Mouse (Mus musculus) heart, postnatal 14 days (tissue): ENCODE results near the gene Olfr801. TPM values are rescaled to one million over a fixed set of nuclear protein-coding genes. Genes with fewer than 3 reads are reported as not detected.

Source experiments
- DNase-seq, 2 experiments: peaks; one replicate each; pipeline ENCODE4 v3.0.0; 2021 to 2022
- intact Hi-C: fragments of 180-260 bp; cut with DNase I; formaldehyde crosslinking; loops from one replicate; pipeline ENCODE4 v1.15.1; 2025
- long read RNA-seq, 2 experiments: library from polyadenylated mRNA; stranded (forward); transcript quantifications; one replicate each; pipeline ENCODE4 v2.0.0; 2021
- total RNA-seq, 2 experiments: library from RNA; stranded (reverse); gene quantifications; 2 replicates each; pipeline ENCODE4 v1.2.3; 2021

Gene Olfr801
- total RNA-seq = not detected
- long read RNA-seq, experiment 1 = 0 reads
- long read RNA-seq, experiment 2 = 0 reads

DNA sequence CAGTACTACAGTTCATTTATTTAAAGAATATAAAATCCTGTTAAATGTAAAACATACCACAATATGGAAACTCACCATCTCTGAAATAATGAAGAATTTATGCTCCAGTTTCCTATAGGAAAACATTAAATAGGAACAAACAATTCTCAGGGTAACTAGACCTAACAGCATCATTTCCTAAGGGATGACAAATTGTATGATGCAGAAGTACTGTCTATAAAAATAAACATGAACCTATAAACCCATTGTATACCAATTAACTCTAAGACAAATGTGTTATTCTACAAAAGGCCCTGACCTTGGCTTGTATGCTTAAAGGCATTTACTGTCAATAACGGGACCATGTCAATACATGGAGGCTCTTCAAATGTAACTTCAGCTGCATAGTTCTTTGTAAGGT lies at the start of gene Olfr801:
Olfr801 (minus strand) TSS at position 101 of the 400 bp plus-strand sequence.
- intact Hi-C loops = no loop called here
- DNase-seq = no peak

DNA sequence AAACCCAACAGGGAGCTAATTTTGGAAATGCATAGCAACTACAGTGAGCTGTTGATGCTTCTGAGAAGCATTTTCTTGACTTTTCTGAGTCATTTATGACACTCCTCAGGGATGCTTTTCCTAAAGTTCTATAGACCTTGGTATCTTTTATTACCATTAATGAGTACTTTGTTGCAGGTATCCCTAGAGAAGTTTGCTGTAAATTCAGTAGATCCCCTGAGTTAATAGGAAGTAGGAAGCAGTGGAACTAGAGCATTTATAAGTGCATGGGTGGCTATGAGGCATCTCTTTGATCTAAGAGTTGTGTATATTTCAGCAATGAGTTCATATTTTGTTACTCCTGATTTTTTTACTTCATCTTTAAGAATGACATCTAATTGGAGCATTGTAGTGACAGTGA lies 29.2 kb upstream of the Olfr801 start, which contains the start of gene Olfr804:
Olfr804 (plus strand) TSS at position 301 of the 400 bp plus-strand sequence.
- intact Hi-C loops = no loop called here
- no peak for DNase-seq

DNA sequence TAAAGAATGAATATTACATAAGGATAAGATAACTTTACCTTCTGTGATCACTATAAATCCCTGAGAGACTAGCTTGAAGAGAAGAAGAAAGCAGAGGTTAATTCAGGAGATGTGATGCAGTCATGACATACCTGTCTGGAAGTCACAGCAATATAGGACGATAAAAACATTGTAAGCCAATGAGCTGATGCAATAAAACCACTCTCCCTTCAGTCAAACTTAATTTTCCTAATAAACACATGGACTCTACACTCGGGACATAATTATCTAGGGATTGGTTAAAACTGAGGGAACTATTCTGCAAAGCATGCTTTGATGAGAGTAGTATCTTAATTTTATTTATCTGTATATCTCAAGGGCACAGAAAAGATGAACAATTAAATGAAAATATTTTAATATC lies 20.5 kb upstream of the Olfr801 start, which contains the start of gene Olfr803:
Olfr803 (minus strand) TSS at position 101 of the 400 bp plus-strand sequence.
- no peak for DNase-seq
- intact Hi-C loops = no loop called here

DNA sequence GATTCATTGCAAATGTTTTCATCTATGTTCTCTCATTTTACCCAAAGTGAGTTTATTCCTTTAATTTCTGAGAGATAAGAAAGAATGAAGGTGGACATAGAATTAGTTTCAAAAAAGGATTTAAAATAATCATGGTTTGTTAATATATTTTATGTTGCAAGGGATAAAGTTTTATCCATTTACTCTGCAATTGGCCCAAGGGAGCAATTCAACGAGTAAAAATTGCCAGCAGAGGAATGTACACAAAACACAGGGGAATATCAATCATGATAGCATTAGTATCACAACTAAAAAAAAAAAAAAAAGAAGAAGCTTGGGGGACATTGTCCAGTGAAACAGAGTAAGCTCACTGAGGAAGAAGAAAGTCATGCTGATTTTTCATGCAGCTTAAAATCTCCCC lies 14.4 kb upstream of the Olfr801 start, which contains the start of gene Olfr802:
Olfr802 (minus strand) TSS at position 101 of the 400 bp plus-strand sequence.
- intact Hi-C loops = no loop called here
- DNase-seq = no peak

DNA sequence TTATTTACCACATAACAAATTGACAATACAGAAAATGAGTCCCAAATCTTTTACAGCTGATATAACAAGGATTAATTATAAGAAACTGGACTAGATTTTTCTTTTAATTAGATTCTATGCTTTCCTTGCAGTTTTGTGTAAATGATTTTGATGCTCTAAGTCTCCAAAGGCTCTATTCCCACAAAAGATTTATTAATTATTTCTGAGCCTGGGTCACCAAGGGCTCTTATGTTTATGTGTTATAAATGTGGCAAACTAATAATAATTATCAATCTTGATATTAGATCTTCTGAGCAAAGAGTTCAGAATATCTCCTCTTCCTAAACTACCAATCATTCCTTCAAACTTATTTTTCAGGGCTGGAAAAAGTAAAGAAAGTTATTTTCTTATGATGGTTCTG lies 16.3 kb downstream of the Olfr801 start, which contains the start of gene Olfr800:
Olfr800 (plus strand) TSS at position 301 of the 400 bp plus-strand sequence.
- intact Hi-C loops = no loop called here
- no peak for DNase-seq

DNA sequence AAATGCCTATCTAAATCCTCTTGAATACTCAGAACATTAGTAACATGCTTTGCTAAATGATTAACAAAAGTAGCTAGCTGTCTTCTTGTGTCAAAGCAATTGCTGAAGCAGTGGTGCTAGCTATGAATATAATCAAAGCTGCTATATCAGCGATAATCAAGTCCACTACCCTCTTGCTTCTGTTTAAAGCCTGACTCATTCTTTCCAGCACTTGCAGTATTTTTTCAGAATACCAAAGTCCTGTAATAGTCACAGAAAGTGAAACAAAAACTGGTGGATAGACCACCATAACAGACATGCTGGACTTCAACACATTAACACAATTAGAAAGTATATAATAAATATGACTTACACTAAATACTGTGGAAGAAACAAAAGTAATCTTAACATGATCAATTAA lies 21.9 kb downstream of the Olfr801 start:
- DNase-seq = no peak
- intact Hi-C loops = no loop called here

DNA sequence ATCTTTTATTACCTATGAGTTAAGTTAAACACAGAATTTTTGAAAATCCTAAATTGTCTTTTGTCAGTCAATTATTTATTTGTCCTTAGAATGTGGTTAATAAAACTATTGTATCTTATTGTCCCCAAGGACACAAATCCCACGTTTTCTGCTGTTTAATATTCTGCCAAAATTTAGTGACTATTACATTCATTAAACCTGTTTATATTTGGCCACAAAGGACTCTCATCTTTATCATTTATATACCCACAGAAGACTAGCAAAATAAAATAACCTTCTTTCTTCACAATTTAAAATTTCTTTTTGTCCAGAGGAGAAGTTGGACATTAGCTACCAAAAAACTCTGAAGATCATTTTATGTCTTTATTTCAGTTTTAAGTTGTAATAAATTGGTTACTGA lies 36.5 kb downstream of the Olfr801 start, which contains the start of gene Olfr799:
Olfr799 (plus strand) TSS at position 301 of the 400 bp plus-strand sequence.
- no peak for DNase-seq
- intact Hi-C loops = no loop called here

DNA sequence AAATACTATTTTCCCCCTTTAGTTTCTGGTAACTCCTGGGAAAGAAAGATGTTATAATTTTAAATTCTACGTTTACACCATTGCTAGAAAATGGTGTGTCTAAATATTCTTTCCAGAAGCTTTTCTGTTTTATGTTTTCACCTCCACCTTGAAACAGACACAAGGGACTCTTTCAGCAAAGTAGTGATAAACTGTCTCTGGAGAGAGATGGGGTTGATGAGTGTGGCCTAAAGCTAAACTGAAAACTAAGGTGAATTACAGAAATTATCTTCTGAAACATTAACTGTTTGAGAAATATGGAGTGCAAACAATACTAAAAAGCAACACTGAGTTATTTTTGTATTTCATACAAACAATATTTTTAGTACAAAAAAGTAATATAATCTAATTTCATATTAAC lies 45.8 kb downstream of the Olfr801 start, which contains the start of gene Olfr798:
Olfr798 (minus strand) TSS at position 101 of the 400 bp plus-strand sequence.
- DNase-seq = no peak
- intact Hi-C loops = no loop called here

DNA sequence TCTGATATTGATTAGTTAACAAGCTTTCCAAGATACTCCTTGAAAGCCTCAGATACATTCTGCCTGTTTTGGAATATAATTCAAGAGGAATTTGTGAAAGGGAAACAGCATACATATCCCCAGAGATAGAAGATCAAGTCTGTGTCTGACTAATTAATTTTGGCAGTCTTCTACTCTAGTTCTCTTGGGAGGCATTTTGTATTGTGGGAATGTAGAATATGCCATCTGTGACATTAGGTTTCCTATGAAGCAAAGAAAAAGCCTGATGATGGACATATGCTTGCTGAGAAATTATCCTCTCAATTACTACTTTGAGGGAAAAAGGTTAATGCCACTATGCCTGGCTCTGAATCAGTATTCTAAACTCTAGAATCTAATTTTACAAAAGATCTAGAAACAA lies 50.4 kb downstream of the Olfr801 start:
- intact Hi-C loops = no loop called here
- no peak for DNase-seq

DNA sequence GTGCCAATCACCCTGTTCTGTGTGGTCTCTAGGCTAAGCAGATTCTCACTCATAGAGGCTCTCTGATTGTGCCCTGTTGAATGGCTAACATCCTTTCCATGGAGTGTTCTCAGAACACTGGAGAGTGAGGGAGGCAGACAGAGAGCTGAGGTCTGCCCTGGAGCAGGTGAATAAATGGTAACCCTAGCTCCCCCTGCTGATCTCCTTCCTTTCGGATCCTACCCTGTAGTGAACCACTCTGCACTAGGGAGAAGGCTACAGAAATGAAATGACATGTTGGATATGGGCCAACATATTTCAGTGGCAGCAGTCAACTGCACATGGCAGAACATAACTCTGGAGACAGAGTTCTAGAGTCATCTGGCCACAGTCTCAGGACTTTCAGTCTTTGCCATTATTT lies 51.9 kb downstream of the Olfr801 start:
- DNase-seq = no peak
- intact Hi-C loops = no loop called here

Other genes starting within 250 kb of the Olfr801 start
- gene Olfr786, start 246.6 kb downstream of the Olfr801 start, total RNA-seq = not detected
- not detected for gene Olfr787, start 212.0 kb downstream of the Olfr801 start, total RNA-seq
- not detected for gene Olfr788, start 202.9 kb downstream of the Olfr801 start, total RNA-seq
- gene Olfr789, start 189.1 kb downstream of the Olfr801 start, total RNA-seq = not detected
- gene Olfr790, start 175.4 kb downstream of the Olfr801 start, total RNA-seq = not detected
- gene Olfr791, start 152.1 kb downstream of the Olfr801 start, total RNA-seq = not detected
- gene Olfr792, start 134.7 kb downstream of the Olfr801 start, total RNA-seq = not detected
- not detected for gene Olfr794, start 106.2 kb downstream of the Olfr801 start, total RNA-seq
- not detected for gene Olfr796, start 61.3 kb downstream of the Olfr801 start, total RNA-seq
- gene Olfr798, start 45.9 kb downstream of the Olfr801 start, total RNA-seq = not detected
- gene Olfr799, start 36.4 kb downstream of the Olfr801 start, total RNA-seq = not detected
- gene Olfr800, start 16.2 kb downstream of the Olfr801 start, total RNA-seq = not detected
- not detected for gene Olfr802, start 14.3 kb upstream of the Olfr801 start, total RNA-seq
- not detected for gene Olfr803, start 20.4 kb upstream of the Olfr801 start, total RNA-seq
- gene Olfr804, start 29.3 kb upstream of the Olfr801 start, total RNA-seq = not detected
- gene Olfr805, start 55.5 kb upstream of the Olfr801 start, total RNA-seq = not detected
- not detected for gene Olfr806, start 68.1 kb upstream of the Olfr801 start, total RNA-seq
- not detected for gene Olfr807, start 83.9 kb upstream of the Olfr801 start, total RNA-seq
- not detected for gene Olfr808, start 91.6 kb upstream of the Olfr801 start, total RNA-seq
- gene Olfr809, start 100.8 kb upstream of the Olfr801 start, total RNA-seq = not detected
- gene Olfr810, start 121.1 kb upstream of the Olfr801 start, total RNA-seq = not detected
- gene Olfr811, start 130.5 kb upstream of the Olfr801 start, total RNA-seq = not detected
- not detected for gene Olfr812, start 172.2 kb upstream of the Olfr801 start, total RNA-seq
- gene Olfr813, start 181.5 kb upstream of the Olfr801 start, total RNA-seq = not detected
- not detected for gene Olfr814, start 206.0 kb upstream of the Olfr801 start, total RNA-seq
- gene Olfr815, start 232.0 kb upstream of the Olfr801 start, total RNA-seq = not detected
- not detected for gene Olfr816, start 241.7 kb upstream of the Olfr801 start, total RNA-seq